Mouse (Mus musculus) kidney, adult 8-10 months (tissue): ENCODE results near the gene Gm27027.

Experiments used
- DNase-seq, 2 experiments: peaks; one replicate each; pipeline ENCODE4 v3.0.0; 2022

The Gm27027 gene

DNA sequence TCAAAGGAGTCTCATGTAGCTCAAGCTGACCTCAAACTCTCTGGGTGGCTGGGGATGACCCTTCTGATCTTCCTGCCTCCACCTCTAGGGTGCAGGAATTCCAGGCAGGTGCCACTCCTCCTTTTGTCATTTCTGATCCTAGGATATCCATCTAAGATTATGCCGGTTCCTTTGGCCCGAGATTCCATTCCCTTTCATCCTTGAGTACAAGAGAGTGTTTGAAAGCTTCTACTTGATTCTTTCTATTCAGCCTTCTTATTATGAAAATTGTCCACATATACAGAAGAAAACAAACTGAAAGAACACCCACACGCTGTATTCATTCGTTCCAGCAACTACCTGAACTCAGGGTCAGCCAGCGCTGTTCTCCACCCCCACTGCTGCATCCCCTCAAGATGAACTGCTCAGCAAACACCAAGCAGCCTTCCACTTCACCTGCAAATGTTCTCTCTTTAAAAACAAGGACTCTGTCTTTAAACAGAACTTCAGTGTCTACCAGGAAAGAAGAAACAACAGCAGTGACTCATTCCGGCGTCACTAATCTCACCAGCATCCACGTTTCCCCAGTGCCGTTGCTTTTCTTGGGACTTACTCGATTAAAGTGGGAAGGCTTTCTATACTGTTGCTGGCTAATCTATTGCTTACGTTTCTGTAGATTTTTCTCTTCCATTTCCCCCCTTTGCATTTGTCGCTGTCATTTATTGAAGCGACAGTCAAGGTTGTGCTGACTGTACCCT, 68.3 kb downstream of the Gm27027 start:
- no peak for DNase-seq

DNA sequence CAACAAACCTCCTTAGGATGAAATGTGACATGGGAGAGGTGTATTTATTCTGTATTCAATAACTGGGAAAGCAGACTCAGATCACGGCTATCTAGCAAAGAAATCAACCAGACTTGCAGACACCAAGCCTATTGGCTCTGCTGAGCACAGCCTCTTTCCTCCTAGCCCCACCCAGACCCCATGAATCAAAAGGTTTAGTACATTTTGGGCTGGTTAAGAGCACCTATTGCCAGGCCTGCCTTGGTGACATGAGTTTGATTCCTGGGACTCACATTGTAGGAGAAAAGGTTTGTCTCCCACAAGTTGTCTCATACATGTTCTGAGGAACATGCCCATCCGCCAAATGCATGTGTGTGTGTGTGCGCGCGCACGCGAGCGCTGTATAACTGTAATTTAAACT, 70.0 kb downstream of the Gm27027 start:
- DNase-seq = no peak

DNA sequence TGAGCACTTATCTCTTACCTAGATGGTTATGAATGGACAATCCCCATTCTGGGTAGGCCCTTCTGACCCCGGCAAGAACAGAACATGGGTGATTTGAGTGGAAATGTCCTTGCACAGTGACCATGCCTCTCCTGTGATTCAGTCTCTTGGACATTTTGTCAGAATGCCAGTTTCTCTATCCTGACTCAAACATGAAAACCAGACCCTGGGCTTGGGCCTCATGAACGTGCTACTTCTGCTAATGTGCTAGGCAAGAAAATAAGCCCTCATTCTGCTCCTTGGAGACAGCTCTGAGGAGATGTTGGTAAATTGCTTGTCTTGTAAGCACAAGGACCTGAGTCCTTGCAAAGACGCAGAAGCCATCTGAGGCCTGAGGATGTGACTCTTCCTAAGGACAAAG, 77.1 kb downstream of the Gm27027 start:
- DNase-seq = no peak

DNA sequence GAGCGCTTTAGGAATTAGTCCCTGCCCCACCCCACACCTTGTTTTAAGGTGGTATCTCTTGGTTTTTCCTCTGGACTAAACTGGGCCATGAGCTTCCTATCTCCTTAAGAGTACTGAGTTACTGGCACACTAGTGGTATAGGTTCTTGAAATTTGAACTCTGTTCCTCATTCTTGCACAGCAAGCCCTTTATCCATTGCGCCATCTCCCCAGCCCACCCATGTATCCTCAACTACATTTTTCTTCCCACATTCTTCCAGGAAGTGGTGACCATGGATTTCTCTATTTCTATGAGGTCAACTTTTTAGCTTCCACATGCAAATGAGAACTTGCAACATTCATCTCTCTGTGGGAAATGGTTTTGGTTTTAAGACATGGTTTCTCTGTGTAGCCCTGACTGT, 82.6 kb downstream of the Gm27027 start:
- DNase-seq = no peak

DNA sequence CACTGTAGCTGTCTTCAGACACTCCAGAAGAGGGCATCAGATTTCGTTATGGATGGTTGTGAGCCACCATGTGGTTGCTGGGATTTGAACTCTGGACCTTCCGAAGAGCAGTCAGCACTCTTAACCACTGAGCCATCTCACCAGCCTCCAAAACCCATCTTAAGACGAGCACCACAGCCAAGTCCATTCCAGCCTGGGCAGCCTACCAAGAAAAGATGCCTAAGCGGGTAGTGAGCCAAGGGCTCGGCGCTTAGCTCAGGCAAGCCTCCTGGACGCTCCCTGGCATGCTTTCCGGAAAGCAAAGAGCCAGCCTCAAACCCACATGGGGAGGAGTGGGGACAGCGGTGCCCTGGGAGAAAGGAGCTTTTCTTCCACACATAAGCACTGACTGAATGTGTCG, 84.2 kb downstream of the Gm27027 start:
- DNase-seq = peak; percentile 20 to 40

DNA sequence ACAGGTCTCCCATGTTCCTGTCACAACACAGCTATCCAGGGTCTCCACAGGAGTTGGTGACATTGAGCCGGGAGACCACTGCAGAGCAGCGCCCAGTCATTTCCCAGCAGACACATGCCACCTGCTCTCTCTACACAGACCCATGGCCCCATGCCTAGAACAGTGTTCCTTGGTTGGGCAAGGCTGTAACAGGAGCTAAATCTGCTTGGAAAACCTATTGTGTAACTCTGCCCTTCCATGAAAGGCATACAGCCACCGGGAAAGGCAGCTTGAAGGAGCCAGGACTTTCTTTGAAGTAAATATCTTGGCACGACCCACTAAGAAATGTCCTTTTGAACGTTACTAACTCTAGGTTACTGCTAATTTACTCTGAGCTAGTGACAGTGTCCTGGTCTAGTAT, 86.4 kb downstream of the Gm27027 start:
- no peak for DNase-seq

DNA sequence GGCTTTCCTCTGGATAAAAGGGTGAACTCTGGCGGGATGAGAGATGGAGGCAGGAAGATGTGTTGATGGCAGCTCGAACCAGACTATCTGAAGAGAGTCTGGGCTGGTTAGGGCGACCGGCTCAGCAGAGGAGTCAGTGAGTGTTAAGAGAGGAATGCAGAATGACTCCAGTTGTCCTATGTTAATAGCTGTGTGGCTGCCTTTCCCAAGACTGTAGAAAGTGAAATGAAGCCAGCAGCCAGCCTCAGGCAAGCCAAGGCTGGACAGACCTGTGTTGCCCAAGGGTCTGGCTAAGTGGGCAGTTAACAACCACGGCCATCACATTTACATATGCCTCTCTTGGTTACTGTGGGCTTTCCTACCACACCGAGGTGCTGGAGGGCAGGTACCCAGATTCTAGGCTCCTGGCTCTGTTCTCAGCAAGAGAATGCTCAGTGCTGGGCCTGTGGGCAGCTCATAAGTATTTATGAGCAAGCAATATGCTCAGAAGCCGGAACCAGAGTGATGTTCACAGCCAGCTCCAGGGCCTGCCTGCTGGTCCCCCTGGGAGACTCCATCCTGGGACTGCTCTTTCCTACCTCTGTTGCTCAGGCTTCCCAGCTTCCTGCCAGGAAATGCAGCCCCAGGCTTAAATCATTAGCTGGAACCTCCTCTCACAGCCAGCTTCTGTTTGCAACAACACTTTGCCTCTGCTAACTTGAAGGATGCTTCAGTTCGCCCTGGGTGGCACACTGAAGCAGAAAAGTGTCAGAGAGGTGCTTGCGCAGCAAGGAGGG, 88.4 kb downstream of the Gm27027 start:
- DNase-seq = peak; percentile 33 to 38
